Mouse (Mus musculus): ENCODE measurements around the gene Max. TPM values are rescaled to one million over a fixed set of nuclear protein-coding genes. Genes with fewer than 3 reads are reported as not detected.

The Max gene
- total RNA-seq (2021), result 10 to 100 TPM; 26.4 to 35.6 TPM
- long read RNA-seq, experiment 1, result 0 reads
- long read RNA-seq, experiment 2, result 0 reads

GRCm38 (mm10) chr12:76961932-76962891, at the start of gene Max:
Max (minus strand) TSS chr12:76962201.
- peak; percentile 99 for DNase-seq
- intact Hi-C loops (cut with DNase I; ENCODE audit: low total_unique reads), result no loop called here

- no peak for DNase-seq
- intact Hi-C loops (cut with DNase I; ENCODE audit: low total_unique reads), result no loop called here
These were observed 49.2 kb upstream of the Max start for GRCm38 (mm10) chr12:77011092-77011720.

- DNase-seq, result peak; percentile 7
These were observed 47.4 kb upstream of the Max start for GRCm38 (mm10) chr12:77009202-77010030.

GRCm38 (mm10) chr12:77004893-77005292, 42.9 kb upstream of the Max start:
- intact Hi-C loops (cut with DNase I; ENCODE audit: low total_unique reads), result loop anchor here (5.0 kb wide), 1 partner anchor 562 kb away; no protein-coding TSS in a partner anchor
- DNase-seq, result no peak

More at GRCm38 (mm10) chr12:77009202-77010030, 47.4 kb upstream of the Max start:
- intact Hi-C loops (cut with DNase I; ENCODE audit: low total_unique reads), result no loop called here

- no peak for DNase-seq
- intact Hi-C loops (cut with DNase I; ENCODE audit: low total_unique reads), result loop anchor here (5.0 kb wide), 1 partner anchor 565 kb away; no protein-coding TSS in a partner anchor
These were observed 40.7 kb upstream of the Max start for GRCm38 (mm10) chr12:77002551-77003228.

- intact Hi-C loops (cut with DNase I; ENCODE audit: low total_unique reads), result loop anchor here (2.0 to 5.0 kb wide), 2 partner anchors 566 to 669 kb away; no protein-coding TSS in a partner anchor
- DNase-seq, result no peak
These were observed 39.3 kb upstream of the Max start for GRCm38 (mm10) chr12:77001312-77001711.

- intact Hi-C loops (cut with DNase I; ENCODE audit: low total_unique reads), result loop anchor here (2.0 to 5.0 kb wide), 2 partner anchors 567 to 670 kb away; no protein-coding TSS in a partner anchor
- DNase-seq, result peak; percentile 64
These were observed 38.8 kb upstream of the Max start for GRCm38 (mm10) chr12:77000705-77001284.

- intact Hi-C loops (cut with DNase I; ENCODE audit: low total_unique reads), result loop anchor here (2.0 to 5.0 kb wide), 2 partner anchors 567 to 671 kb away; no protein-coding TSS in a partner anchor
These were observed 38.2 kb upstream of the Max start for GRCm38 (mm10) chr12:77000096-77000704.

GRCm38 (mm10) chr12:76994766-76995165, 32.8 kb upstream of the Max start:
- no peak for DNase-seq
- intact Hi-C loops (cut with DNase I; ENCODE audit: low total_unique reads), result no loop called here

More at GRCm38 (mm10) chr12:77000096-77000704, 38.2 kb upstream of the Max start:
- DNase-seq, result peak; percentile 37

GRCm38 (mm10) chr12:76992891-76993529, 31.0 kb upstream of the Max start:
- DNase-seq, result peak; percentile 42
- intact Hi-C loops (cut with DNase I; ENCODE audit: low total_unique reads), result no loop called here

GRCm38 (mm10) chr12:76982818-76983471, 20.9 kb upstream of the Max start:
- intact Hi-C loops (cut with DNase I; ENCODE audit: low total_unique reads), result no loop called here
- no peak for DNase-seq

GRCm38 (mm10) chr12:76979530-76979929, 17.5 kb upstream of the Max start:
- intact Hi-C loops (cut with DNase I; ENCODE audit: low total_unique reads), result no loop called here
- DNase-seq, result no peak

GRCm38 (mm10) chr12:76972669-76973068, 10.7 kb upstream of the Max start:
- intact Hi-C loops (cut with DNase I; ENCODE audit: low total_unique reads), result no loop called here
- DNase-seq, result no peak

GRCm38 (mm10) chr12:76972241-76972640, 10.2 kb upstream of the Max start:
- intact Hi-C loops (cut with DNase I; ENCODE audit: low total_unique reads), result no loop called here
- DNase-seq, result no peak

- intact Hi-C loops (cut with DNase I; ENCODE audit: low total_unique reads), result no loop called here
These were observed 9.7 kb upstream of the Max start for GRCm38 (mm10) chr12:76971642-76972221.

GRCm38 (mm10) chr12:76965876-76966275, 3.9 kb upstream of the Max start:
- intact Hi-C loops (cut with DNase I; ENCODE audit: low total_unique reads), result no loop called here
- no peak for DNase-seq

More at GRCm38 (mm10) chr12:76971642-76972221, 9.7 kb upstream of the Max start:
- DNase-seq, result no peak

- intact Hi-C loops (cut with DNase I; ENCODE audit: low total_unique reads), result no loop called here
- no peak for DNase-seq
These were observed 3.1 kb upstream of the Max start for GRCm38 (mm10) chr12:76965089-76965488.

Measured in gastrocnemius, postnatal 14 days (tissue).